Mouse (Mus musculus) embryonic facial prominence, embryonic 14.5 days (tissue): ENCODE results near the gene Pnpo. TPM values are rescaled to one million over a fixed set of nuclear protein-coding genes. Genes with fewer than 3 reads are reported as not detected.

Source experiments
- ATAC-seq: fragments of 200-750 bp; cut with Nextera tagmentation; 2 replicates; pipeline ENCODE4 v1.8.0; 2017; ENCODE audit warnings: low read depth, moderate number of reproducible peaks, moderate TSS enrichment
- DNase-seq: peaks from one replicate; pipeline ENCODE4 v3.0.0-alpha.2; 2015; ENCODE audit warnings: low spot score
- H3K27ac ChIP-seq: fragments of 300-500 bp; sonication (generic); replicated peaks from 2 replicates; pipeline ENCODE4 v1.5.1; 2014; ENCODE audit warnings: low read depth, mild to moderate bottlenecking, low read length, moderate library complexity
- H3K27me3 ChIP-seq: fragments of 300-500 bp; sonication (generic); replicated peaks from 2 replicates; pipeline ENCODE4 v1.6.1; 2014; ENCODE audit warnings: low read length; ENCODE audit not compliant: control insufficient read depth, insufficient read depth
- H3K36me3 ChIP-seq: fragments of 300-500 bp; sonication (generic); 2 replicates; pipeline ENCODE4 v1.6.1; 2014; ENCODE audit warnings: low read length, mixed read lengths; ENCODE audit not compliant: control insufficient read depth, insufficient read depth
- H3K4me1 ChIP-seq: fragments of 300-500 bp; sonication (generic); 2 replicates; pipeline ENCODE4 v1.6.1; 2014; ENCODE audit warnings: antibody characterized with exemption, low read length; ENCODE audit not compliant: control insufficient read depth, insufficient read depth
- H3K4me2 ChIP-seq: fragments of 300-500 bp; sonication (generic); 2 replicates; pipeline ENCODE4 v1.6.1; 2014; ENCODE audit warnings: low read depth, mild to moderate bottlenecking, low read length, moderate library complexity, mixed read lengths
- H3K4me3 ChIP-seq: fragments of 300-500 bp; sonication (generic); 2 replicates; pipeline ENCODE4 v1.5.1; 2014; ENCODE audit warnings: low read depth, mild to moderate bottlenecking, low read length
- H3K9ac ChIP-seq: fragments of 300-500 bp; sonication (generic); 2 replicates; pipeline ENCODE4 v1.6.1; 2014; ENCODE audit warnings: low read depth, mild to moderate bottlenecking, low read length, moderate library complexity, mixed read lengths
- H3K9me3 ChIP-seq: fragments of 300-500 bp; sonication (generic); 2 replicates; pipeline ENCODE4 v1.6.1; 2016; ENCODE audit warnings: low read length; ENCODE audit not compliant: control insufficient read depth
- WGBS: fragments of 180-500 bp; shearing (Covaris S2); extraction: QIAGEN DNeasy Blood & Tissue Kit; methylation state at CpG from one replicate; pipeline ENCODE4 v1.1.7; 2014; 5-methylcytosine and 5-hydroxymethylcytosine counted together
- polyA plus RNA-seq: library from polyadenylated mRNA; unstranded; fragments of >200 nt; fragmentation: Nextera tagmentation; extraction: Ambion mirVana; gene quantifications from 2 replicates; pipeline ENCODE4 v1.2.1, GENCODE M21; 2014

Gene Pnpo
- polyA plus RNA-seq, 1 experiment from 2014 or later, result 26.8 TPM

DNA sequence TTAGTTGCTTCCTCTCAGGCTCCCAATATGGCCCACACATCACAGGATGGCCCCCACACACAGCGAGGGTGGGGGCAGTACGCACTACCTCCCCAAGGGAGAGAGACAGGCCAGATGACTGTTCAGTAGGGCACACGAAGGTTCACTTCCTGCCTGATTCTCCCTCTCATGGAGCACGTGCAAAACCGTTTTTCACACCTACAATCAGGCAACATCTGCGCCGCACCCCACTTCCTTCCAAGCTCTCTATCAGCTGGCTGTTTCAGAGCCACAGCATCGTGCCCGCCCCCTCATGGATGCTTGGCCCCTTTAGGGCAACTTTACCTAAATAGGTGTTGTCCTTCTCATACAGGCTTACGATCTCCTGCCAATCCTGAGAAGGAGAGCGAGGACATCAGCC is 31.1 kb downstream of the Pnpo start:
- no peak overlapping the region for H3K27ac ChIP-seq
- H3K9ac ChIP-seq, result no peak overlapping the region

DNA sequence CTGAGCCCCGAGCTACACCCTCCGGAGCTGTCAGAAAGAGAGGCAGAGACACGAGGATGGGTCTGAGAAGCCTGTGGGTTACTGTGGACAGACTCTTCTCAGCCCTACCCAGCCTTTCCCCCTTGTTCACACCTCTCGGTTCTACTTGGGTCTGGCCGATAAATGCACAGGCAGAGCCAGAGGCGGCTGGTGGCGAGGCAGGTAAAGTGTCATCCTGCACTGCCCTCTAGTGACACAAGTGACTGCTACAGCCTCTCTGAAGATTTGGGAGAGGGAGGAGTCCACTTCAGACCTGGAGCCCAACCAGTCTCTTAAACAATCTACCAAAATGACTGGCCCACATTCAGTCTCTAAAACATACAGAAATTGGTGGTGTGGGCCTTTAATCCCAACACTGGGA is 33.8 kb downstream of the Pnpo start:
- 23% methylated on average over 7 of the region's 7 CpGs for WGBS
- no peak overlapping the region for H3K27ac ChIP-seq
- no peak overlapping the region for H3K9ac ChIP-seq
- H3K4me3 ChIP-seq, result no peak overlapping the region
- no peak overlapping the region for H3K4me2 ChIP-seq
- H3K36me3 ChIP-seq, result peaks cover 50% of the 10 kb centered on the region
- DNase-seq, result peak; percentile 88
- peak; percentile 80 for ATAC-seq
- no peaks in the 10 kb centered on the region for H3K9me3 ChIP-seq
- H3K4me1 ChIP-seq, result peaks cover 1% of the 10 kb centered on the region
- no peaks in the 10 kb centered on the region for H3K27me3 ChIP-seq

More for the DNA sequence above, 31.1 kb downstream of the Pnpo start:
- peaks cover 8% of the 10 kb centered on the region for H3K4me1 ChIP-seq
- no peaks in the 10 kb centered on the region for H3K27me3 ChIP-seq
- H3K9me3 ChIP-seq, result no peaks in the 10 kb centered on the region
- DNase-seq (no peak), ATAC-seq (no peak)
- no peak overlapping the region for H3K4me2 ChIP-seq
- peaks cover 34% of the 10 kb centered on the region for H3K36me3 ChIP-seq
- no peak overlapping the region for H3K4me3 ChIP-seq
- WGBS, result 84% methylated on average over 11 of the region's 11 CpGs

DNA sequence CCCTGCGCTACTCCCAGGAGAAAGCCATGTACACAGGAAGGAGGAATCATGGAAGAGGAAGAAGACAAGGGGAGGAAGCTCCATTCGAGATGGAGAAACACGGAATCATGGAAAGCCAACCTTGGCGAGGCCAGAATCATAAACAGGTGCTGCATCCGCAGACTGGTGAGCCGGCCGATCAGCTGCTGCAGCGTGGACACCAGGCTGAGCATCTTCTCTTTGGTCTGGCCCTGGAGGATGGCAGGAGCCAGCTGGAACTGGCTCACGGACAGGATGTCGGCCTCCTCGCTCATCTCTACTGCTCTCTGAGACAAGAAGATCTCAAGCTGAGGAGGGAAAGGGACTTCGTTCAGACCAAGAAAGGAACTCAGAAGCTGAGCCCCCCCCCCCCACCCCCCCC is 35.2 kb downstream of the Pnpo start:
- H3K4me2 ChIP-seq, result no peak overlapping the region
- H3K27ac ChIP-seq, result no peak overlapping the region
- H3K9me3 ChIP-seq, result no peaks in the 10 kb centered on the region
- H3K36me3 ChIP-seq, result peaks cover 50% of the 10 kb centered on the region
- DNase-seq (no peak), ATAC-seq (no peak)
- no peak overlapping the region for H3K9ac ChIP-seq
- H3K27me3 ChIP-seq, result no peaks in the 10 kb centered on the region
- H3K4me3 ChIP-seq, result no peak overlapping the region
- 90% methylated on average over 12 of the region's 12 CpGs for WGBS
- H3K4me1 ChIP-seq, result no peaks in the 10 kb centered on the region

DNA sequence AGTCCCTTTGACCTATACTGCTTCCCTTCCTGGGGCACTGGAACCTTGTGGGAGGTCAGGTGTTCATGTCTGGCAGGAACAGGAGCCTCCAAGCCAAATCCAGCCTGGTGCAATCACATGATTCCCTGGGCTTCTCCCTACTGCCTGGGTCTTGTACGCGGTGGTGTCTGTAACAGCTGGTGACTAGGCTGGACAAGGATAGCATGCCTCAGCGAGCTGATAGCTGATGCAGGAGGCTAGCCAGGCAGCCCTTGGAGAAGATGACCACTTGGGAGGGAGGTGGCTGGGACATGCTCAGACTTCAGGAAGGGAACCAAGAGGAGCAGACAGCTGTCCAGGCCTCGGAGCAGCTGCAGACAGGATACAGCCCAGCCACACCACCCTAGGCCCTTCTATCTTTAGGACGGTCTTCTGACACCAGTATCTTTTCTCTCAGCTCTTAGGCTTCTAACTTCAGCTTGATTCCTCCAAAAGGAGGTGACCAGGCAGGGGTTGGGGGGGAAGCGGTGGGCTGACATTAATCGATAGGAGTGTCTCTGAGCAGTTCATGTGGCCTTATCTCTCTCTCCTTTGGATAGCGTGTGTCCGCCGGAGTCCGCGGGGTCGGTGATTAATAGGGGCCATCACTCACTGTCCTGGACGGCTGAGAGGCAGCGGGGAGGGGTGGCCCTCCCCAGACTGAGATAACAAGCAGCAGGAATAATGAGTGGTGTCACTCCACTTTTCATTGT is 37.2 kb downstream of the Pnpo start:
- Histone ChIP-seq H3K36me3 (peaks cover 43% of the 10 kb centered on the region), H3K27me3 (no peaks in the 10 kb centered on the region), H3K27ac (no peak overlapping the region), H3K9me3 (no peaks in the 10 kb centered on the region), H3K4me1 (0 out of 2 replicates have a peak, but pooled peaks cover 3% of the 10 kb centered on the region), H3K4me3 (no peak overlapping the region), H3K4me2 (no peak overlapping the region), H3K9ac (no peak overlapping the region)
- 70% methylated on average over 15 of the region's 15 CpGs for WGBS
- DNase-seq (peak; percentile 61), ATAC-seq (peak; percentile 59)

DNA sequence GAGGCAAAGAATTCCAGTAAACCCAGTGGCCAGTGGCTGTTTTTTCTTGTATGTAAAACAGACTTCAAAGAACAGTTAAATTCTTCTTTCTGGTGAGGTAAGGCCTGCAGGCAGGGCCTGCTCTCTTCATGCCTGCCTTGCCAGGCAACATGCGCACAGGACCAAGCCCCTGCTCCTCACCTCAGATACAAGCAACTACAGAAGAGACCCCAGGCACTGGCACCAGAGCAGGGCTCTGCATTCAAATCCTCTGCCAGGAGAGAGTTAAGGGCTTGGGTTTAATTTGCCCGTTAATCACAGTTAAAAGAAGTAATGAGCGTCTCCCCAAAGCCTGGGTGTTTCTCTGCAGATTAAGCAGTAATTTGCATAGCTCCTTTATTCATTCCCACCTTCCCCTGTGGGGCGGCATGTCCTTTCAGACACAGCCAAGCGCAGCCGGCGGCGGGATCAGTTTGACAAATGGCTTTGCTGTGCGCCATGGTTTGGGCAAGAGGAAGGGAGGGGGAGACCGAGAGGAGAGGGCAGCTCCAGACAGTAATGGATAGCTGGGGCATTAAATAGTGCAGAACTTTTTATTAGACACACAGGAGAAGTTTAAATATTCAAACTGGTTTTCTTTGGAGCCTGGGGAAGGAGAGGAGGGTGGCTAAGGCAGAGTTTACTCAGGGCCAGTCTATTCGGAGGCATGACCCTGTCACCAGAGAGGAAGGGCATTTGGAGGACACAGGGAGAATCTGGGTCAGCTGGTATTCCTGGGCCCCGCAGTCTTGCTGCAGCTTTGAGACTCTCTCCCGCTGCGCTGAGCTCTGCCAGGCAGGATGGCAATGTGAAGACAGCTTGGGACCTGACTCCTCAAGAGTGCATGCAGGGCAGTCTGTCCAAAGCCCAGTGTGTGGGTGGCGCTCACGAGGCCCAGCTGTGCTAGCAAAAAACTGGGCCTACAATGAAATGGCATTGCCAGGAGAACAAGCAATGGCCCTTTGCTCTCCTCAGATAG is 40.8 kb downstream of the Pnpo start:
- H3K4me3 ChIP-seq, result no peak overlapping the region
- no peak for ATAC-seq
- H3K4me1 ChIP-seq, result 0 out of 2 replicates have a peak, but pooled peaks cover 7% of the 10 kb centered on the region
- peak; percentile 44 for DNase-seq
- H3K36me3 ChIP-seq, result peaks cover 18% of the 10 kb centered on the region
- no peaks in the 10 kb centered on the region for H3K27me3 ChIP-seq
- no peak overlapping the region for H3K27ac ChIP-seq
- no peak overlapping the region for H3K4me2 ChIP-seq
- no peaks in the 10 kb centered on the region for H3K9me3 ChIP-seq
- H3K9ac ChIP-seq, result no peak overlapping the region; the same call in 1 of the 2 replicates
- 22% methylated on average over 16 of the region's 16 CpGs for WGBS

DNA sequence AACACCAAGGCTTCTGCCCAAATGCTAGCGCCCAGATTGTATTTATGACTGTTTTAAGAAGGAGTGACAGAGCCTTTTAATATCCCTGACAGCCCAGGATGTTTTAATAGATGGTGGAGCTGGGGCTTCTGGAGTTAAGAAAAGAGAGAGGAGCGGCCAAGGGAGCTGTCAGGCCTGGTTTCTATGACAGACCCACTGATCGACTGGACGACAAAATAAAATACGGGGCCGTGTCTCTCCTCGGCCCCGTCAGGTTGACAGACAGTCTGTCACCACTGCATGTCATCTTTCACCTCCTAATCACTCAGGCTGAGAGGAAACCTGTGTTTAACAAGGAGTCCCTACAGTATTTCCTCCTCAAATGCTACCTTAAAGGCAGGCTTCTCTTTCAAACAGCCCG is 42.5 kb downstream of the Pnpo start:
- Histone ChIP-seq H3K27ac (no peak overlapping the region), H3K9me3 (no peaks in the 10 kb centered on the region), H3K36me3 (peaks cover 3% of the 10 kb centered on the region; the same call in 1 of the 2 replicates), H3K4me1 (0 out of 2 replicates have a peak, but pooled peaks cover 7% of the 10 kb centered on the region), H3K27me3 (no peaks in the 10 kb centered on the region), H3K4me2 (no peak overlapping the region), H3K9ac (no peak overlapping the region), H3K4me3 (no peak overlapping the region)
- DNase-seq (no peak), ATAC-seq (no peak)
- 63% methylated on average over 9 of the region's 9 CpGs for WGBS

DNA sequence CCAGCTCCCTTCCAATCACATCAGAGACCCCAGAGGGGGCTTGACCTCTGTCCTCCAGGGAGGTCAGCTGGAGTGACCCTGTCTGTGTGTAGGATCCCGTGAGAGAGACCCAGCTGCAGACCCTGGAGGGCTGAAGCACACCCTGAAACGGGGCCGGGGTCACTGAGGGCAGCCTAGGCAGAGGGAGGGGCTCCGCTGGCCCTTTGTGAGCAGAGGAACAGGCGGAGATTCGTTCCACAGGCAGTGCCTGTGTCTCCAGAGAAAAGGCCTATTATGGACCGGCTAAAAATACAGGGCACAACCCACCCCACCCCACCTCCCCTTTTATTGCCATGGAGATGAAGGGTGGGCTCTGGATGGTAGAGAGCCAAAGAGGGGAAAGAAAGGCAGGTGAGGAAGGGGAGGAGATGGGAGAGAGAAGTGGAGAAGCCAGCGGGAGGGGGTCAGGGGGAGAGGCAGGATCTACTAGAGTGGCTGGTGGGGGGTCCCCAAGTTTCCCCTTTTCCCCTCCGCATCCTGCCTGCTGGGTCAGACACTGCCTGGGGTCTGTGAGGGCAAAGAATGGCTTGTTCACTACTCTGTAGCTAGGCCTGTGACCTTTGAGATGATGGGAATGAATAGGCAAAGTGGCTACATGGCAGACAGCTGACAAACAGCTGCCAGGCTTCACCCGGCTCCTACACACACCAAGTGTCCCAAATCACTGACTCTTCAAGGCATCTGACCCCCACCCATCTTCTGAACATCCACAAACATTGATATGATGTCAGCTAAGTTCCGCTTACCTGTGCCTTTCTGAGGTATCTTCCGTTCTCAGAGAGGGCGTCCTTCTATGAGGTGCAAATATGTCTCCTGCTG is 44.1 kb downstream of the Pnpo start:
- 33% methylated on average over 12 of the region's 13 CpGs for whole genome bisulfite sequencing
- ATAC-seq, result peak; percentile 77; the same call in 1 of the 2 replicates
- H3K36me3 ChIP-seq, result no peaks in the 10 kb centered on the region

DNA sequence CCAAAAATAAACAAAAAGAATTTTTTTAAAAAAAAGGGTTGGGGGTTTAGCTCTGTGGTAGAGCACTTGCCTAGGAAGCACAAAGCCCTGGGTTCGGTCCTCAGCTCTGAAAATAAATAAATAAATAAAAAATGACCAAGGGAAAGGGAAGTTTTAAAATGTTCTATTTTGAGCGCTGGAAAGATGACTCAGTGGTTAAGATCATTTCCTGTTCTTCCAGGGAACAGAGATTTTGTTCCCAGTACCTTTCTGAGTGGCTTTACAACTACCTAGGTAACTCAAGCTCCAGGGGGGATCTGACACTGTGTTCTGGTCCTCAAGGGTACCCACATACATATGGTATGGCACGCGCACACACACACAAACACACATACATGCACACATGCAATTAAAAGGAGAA is 47.9 kb downstream of the Pnpo start:
- no peaks in the 10 kb centered on the region for H3K9me3 ChIP-seq
- H3K36me3 ChIP-seq, result no peaks in the 10 kb centered on the region
- H3K27me3 ChIP-seq, result no peaks in the 10 kb centered on the region
- no peak overlapping the region for H3K27ac ChIP-seq
- H3K4me1 ChIP-seq, result 0 out of 2 replicates have a peak, but pooled peaks cover 4% of the 10 kb centered on the region
- no peak overlapping the region for H3K4me2 ChIP-seq
- H3K4me3 ChIP-seq, result no peak overlapping the region
- WGBS, result 85% methylated on average over 4 of the region's 4 CpGs
- H3K9ac ChIP-seq, result no peak overlapping the region
- no peak for ATAC-seq
- DNase-seq, result no peak

More for the DNA sequence above, 44.1 kb downstream of the Pnpo start:
- Histone ChIP-seq H3K27ac (no peak overlapping the region), H3K9ac (0 out of 2 replicates have a peak overlapping the region, but pooled peaks have one; percentile 37), H3K4me1 (0 out of 2 replicates have a peak, but pooled peaks cover 7% of the 10 kb centered on the region), H3K4me3 (no peak overlapping the region), H3K9me3 (no peaks in the 10 kb centered on the region), H3K4me2 (no peak overlapping the region), H3K27me3 (no peaks in the 10 kb centered on the region)
- peak; percentile 67 for DNase-seq
